Mouse (Mus musculus) frontal cortex, postnatal 14 days (tissue): Measurements from ENCODE around the gene Fam83b.

Source experiments
- DNase-seq, 2 experiments: peaks; one replicate each; pipeline ENCODE4 v3.0.0; 2022; ENCODE audit warnings: low spot score in 2 of 2

Fam83b gene

GRCm38 (mm10) chr9:76566515-76567280 is at the start of gene Fam83b:
Gene Fam83b, minus strand, starts transcription at chr9:76567116.
- no peak for DNase-seq

- no peak for DNase-seq
Measured at GRCm38 (mm10) chr9:76614165-76614564, 47.2 kb upstream of the Fam83b start.

- DNase-seq = no peak
Measured at GRCm38 (mm10) chr9:76603744-76604143, 36.8 kb upstream of the Fam83b start.

GRCm38 (mm10) chr9:76602874-76603273 is 36.0 kb upstream of the Fam83b start:
- no peak for DNase-seq

GRCm38 (mm10) chr9:76597395-76597794 is 30.5 kb upstream of the Fam83b start:
- no peak for DNase-seq

GRCm38 (mm10) chr9:76593841-76594240 is 26.9 kb upstream of the Fam83b start:
- no peak for DNase-seq

GRCm38 (mm10) chr9:76583943-76584342 is 17.0 kb upstream of the Fam83b start:
- no peak for DNase-seq

- DNase-seq = no peak
Measured at GRCm38 (mm10) chr9:76581966-76582365, 15.1 kb upstream of the Fam83b start.

- no peak for DNase-seq
Measured at GRCm38 (mm10) chr9:76567281-76567655, 352 bp upstream of the Fam83b start.

- DNase-seq = no peak
Measured at GRCm38 (mm10) chr9:76565656-76566055, 1.3 kb downstream of the Fam83b start.

GRCm38 (mm10) chr9:76564071-76564470 is 2.8 kb downstream of the Fam83b start:
- no peak for DNase-seq

- no peak for DNase-seq
Measured at GRCm38 (mm10) chr9:76562794-76563193, 4.1 kb downstream of the Fam83b start.

- DNase-seq = no peak
Measured at GRCm38 (mm10) chr9:76559240-76559639, 7.7 kb downstream of the Fam83b start.

GRCm38 (mm10) chr9:76553758-76554157 is 13.2 kb downstream of the Fam83b start:
- no peak for DNase-seq

GRCm38 (mm10) chr9:76553115-76553514 is 13.8 kb downstream of the Fam83b start:
- no peak for DNase-seq

- no peak for DNase-seq
Measured at GRCm38 (mm10) chr9:76546714-76547113, 20.2 kb downstream of the Fam83b start.

GRCm38 (mm10) chr9:76540684-76541083 is 26.2 kb downstream of the Fam83b start:
- DNase-seq = no peak

GRCm38 (mm10) chr9:76539953-76540621 is 26.8 kb downstream of the Fam83b start:
- no peak for DNase-seq

GRCm38 (mm10) chr9:76539271-76539670 is 27.6 kb downstream of the Fam83b start:
- no peak for DNase-seq

GRCm38 (mm10) chr9:76536032-76536431 is 30.9 kb downstream of the Fam83b start:
- DNase-seq = no peak

GRCm38 (mm10) chr9:76532403-76532802 is 34.5 kb downstream of the Fam83b start:
- DNase-seq = no peak

- no peak for DNase-seq
Measured at GRCm38 (mm10) chr9:76531368-76531767, 35.5 kb downstream of the Fam83b start.

GRCm38 (mm10) chr9:76525592-76525991 is 41.3 kb downstream of the Fam83b start:
- DNase-seq = no peak
